ENCODE assay signal across 9 mouse cellular contexts in genomic region chr13:17584804-17585203, GRCm38 (mm10).
A peak's percentile ranks its signal among the peaks of the same experiment; 100 is the strongest.
DNase-seq lines count a peak whose midpoint lies in the region; ATAC-seq and TF ChIP-seq lines count a peak whose summit lies in the region.
"Had no signal": no experiment of that assay in that cellular context is flagged by ENCODE, and none has a peak within 500 bp of the region (broad histone marks: within the 10 kb centered on the region; RNA-seq: fewer than 3 reads in every experiment).

No protein-coding gene starts in this region.

- no peaks in the 10 kb centered on the region for H3K36me3 ChIP-seq in midbrain, embryonic 11.5 days (ENCODE audit: control insufficient read depth, insufficient read depth, low read length)
- no peaks in the 10 kb centered on the region for H3K36me3 ChIP-seq in midbrain, embryonic 13.5 days
- H3K36me3 ChIP-seq in stomach, postnatal 0 days (ENCODE audit: control insufficient read depth, insufficient read depth, low read length) = no peaks in the 10 kb centered on the region

- ATAC-seq in frontal cortex, adult (ENCODE audit: low TSS enrichment) = peak; percentile 96
- ATAC-seq in midbrain, embryonic 11.5 days (ENCODE audit: low FRiP score) = peak; percentile 76
- no peak for ATAC-seq in midbrain, embryonic 13.5 days
- no peak for ATAC-seq in stomach, postnatal 0 days (ENCODE audit: low FRiP score, low TSS enrichment)

- DNase-seq in frontal cortex, postnatal 10 days (ENCODE audit: low spot score in 2 of 2) = no peak
- DNase-seq in midbrain, embryonic 11.5 days (ENCODE audit: low spot score, missing footprints) = no peak
- peak; percentile 14 for DNase-seq in embryo, embryonic 11.5 days (ENCODE audit: low read depth, low spot score)
- DNase-seq in kidney, postnatal 4 days = peak; percentile 26 to 39
- no peak for DNase-seq in stomach, postnatal 0 days (ENCODE audit: low spot score)
- no peak for DNase-seq in yolk sac, embryonic 10.5 days (ENCODE audit: low spot score)

- no peak overlapping the region for H3K4me2 ChIP-seq in midbrain, embryonic 11.5 days
- H3K4me2 ChIP-seq in midbrain, embryonic 13.5 days (replicated peaks) = no peak overlapping the region
- no peak overlapping the region for H3K4me2 ChIP-seq in stomach, postnatal 0 days (replicated peaks; ENCODE audit: low read depth)

- no peak overlapping the region for H3K27ac ChIP-seq in midbrain, embryonic 11.5 days (ENCODE audit: low read depth, low read length)
- no peak overlapping the region for H3K27ac ChIP-seq in midbrain, embryonic 13.5 days
- H3K27ac ChIP-seq in stomach, postnatal 0 days (replicated peaks) = no peak overlapping the region

- no peak for TF ChIP-seq EP300 in stomach, postnatal 0 days (optimal IDR thresholded peaks at IDR 0.05)

- H3K9me3 ChIP-seq in midbrain, embryonic 11.5 days (ENCODE audit: control insufficient read depth, low read length) = no peaks in the 10 kb centered on the region
- H3K9me3 ChIP-seq in midbrain, embryonic 13.5 days = no peaks in the 10 kb centered on the region
- H3K9me3 ChIP-seq in stomach, postnatal 0 days (ENCODE audit: control insufficient read depth, low read length) = no peaks in the 10 kb centered on the region

- H3K9ac ChIP-seq in midbrain, embryonic 11.5 days (ENCODE audit: low read length) = no peak overlapping the region
- H3K9ac ChIP-seq in midbrain, embryonic 13.5 days (replicated peaks) = no peak overlapping the region
- H3K9ac ChIP-seq in stomach, postnatal 0 days (ENCODE audit: low read length) = no peak overlapping the region

- H3K4me3 ChIP-seq in midbrain, embryonic 11.5 days (ENCODE audit: low read depth, low read length) = no peak overlapping the region
- H3K4me3 ChIP-seq in midbrain, embryonic 13.5 days (replicated peaks) = no peak overlapping the region
- H3K4me3 ChIP-seq in stomach, postnatal 0 days (ENCODE audit: low read depth, low read length) = no peak overlapping the region
- H3K4me3 ChIP-seq: myocyte had no signal

- no peaks in the 10 kb centered on the region for H3K27me3 ChIP-seq in midbrain, embryonic 11.5 days (ENCODE audit: control insufficient read depth, insufficient read depth, low read length)
- no peaks in the 10 kb centered on the region for H3K27me3 ChIP-seq in midbrain, embryonic 13.5 days
- no peaks in the 10 kb centered on the region for H3K27me3 ChIP-seq in stomach, postnatal 0 days (ENCODE audit: control insufficient read depth, insufficient read depth, low read length)

- H3K4me1 ChIP-seq in midbrain, embryonic 11.5 days (ENCODE audit: control insufficient read depth, insufficient read depth, low read length) = no peaks in the 10 kb centered on the region
- H3K4me1 ChIP-seq in midbrain, embryonic 13.5 days (replicated peaks) = no peaks in the 10 kb centered on the region
- no peaks in the 10 kb centered on the region for H3K4me1 ChIP-seq in stomach, postnatal 0 days (replicated peaks; ENCODE audit: control insufficient read depth, insufficient read depth)

- peak; percentile 72 for TF ChIP-seq CTCF in stomach, postnatal 0 days (IDR thresholded peaks at IDR 0.05; ENCODE audit: low read depth)

Comparison
In these comparisons a context has a peak if more than half of its experiments do, and no peak if none do; other contexts are left out.
1. ATAC-seq: peak in frontal cortex, adult (single experiment) and midbrain, embryonic 11.5 days (single experiment); none in midbrain, embryonic 13.5 days (single experiment) and stomach, postnatal 0 days (single experiment).
2. DNase-seq: peak in embryo, embryonic 11.5 days (single experiment) and kidney, postnatal 4 days (2 of 2); none in frontal cortex, postnatal 10 days (0 of 2), midbrain, embryonic 11.5 days (single experiment), stomach, postnatal 0 days (single experiment) and yolk sac, embryonic 10.5 days (single experiment).